Mouse (Mus musculus): Measurements from ENCODE around the gene Atad5. TPM values are rescaled to one million over a fixed set of nuclear protein-coding genes. Genes with fewer than 3 reads are reported as not detected.
"Not testable (repeated sequence)": the region's sequence is repeated elsewhere in the genome, so short reads cannot be mapped to it uniquely, and the experiment has no call there.

The Atad5 gene
- polyA plus RNA-seq, 1 experiment from 2014 or later, result 19.5 TPM

- ATAC-seq (ENCODE audit: low FRiP score), result peak; percentile 91
- under 1% methylated on average over 40 of the region's 40 CpGs for WGBS
- Histone ChIP-seq H3K27ac (peak within 1 kb of the TSS; percentile 77), H3K9me3 (no peaks in the 10 kb centered on the region), H3K36me3 (replicated peaks) (peaks cover 24% of the 10 kb centered on the region), H3K4me1 (peaks cover 15% of the 10 kb centered on the region), H3K4me2 (peak within 1 kb of the TSS; percentile 72), H3K4me3 (replicated peaks) (peak within 1 kb of the TSS; percentile 69), H3K9ac (peak within 1 kb of the TSS; percentile 76), H3K27me3 (no peaks in the 10 kb centered on the region)
Observed at GRCm38 (mm10) chr11:80141825-80142521, 52.8 kb downstream of the Atad5 start, which contains the start of gene Tefm. TSS of gene Tefm (minus strand) at chr11:80142175.

- no peak for ATAC-seq (ENCODE audit: low FRiP score)
- Histone ChIP-seq H3K27me3 (no peaks in the 10 kb centered on the region), H3K4me2 (peak overlapping the region; percentile 72), H3K4me1 (peaks cover 15% of the 10 kb centered on the region), H3K4me3 (replicated peaks) (peak overlapping the region; percentile 69), H3K27ac (no peak overlapping the region), H3K9me3 (no peaks in the 10 kb centered on the region), H3K36me3 (replicated peaks) (peaks cover 18% of the 10 kb centered on the region), H3K9ac (peak overlapping the region; percentile 76)
- WGBS, result 47% methylated on average over 8 of the region's 8 CpGs
Observed at GRCm38 (mm10) chr11:80142872-80143271, 53.7 kb downstream of the Atad5 start.

GRCm38 (mm10) chr11:80145787-80146275 lies 56.6 kb downstream of the Atad5 start:
- WGBS, result 72% methylated on average over 10 of the region's 10 CpGs
- no peak overlapping the region for H3K4me2 ChIP-seq
- no peaks in the 10 kb centered on the region for H3K9me3 ChIP-seq
- no peak for ATAC-seq (ENCODE audit: low FRiP score)
- H3K27me3 ChIP-seq, result no peaks in the 10 kb centered on the region
- no peak overlapping the region for H3K4me3 ChIP-seq (replicated peaks)
- H3K36me3 ChIP-seq (replicated peaks), result no peaks in the 10 kb centered on the region
- peaks cover 12% of the 10 kb centered on the region for H3K4me1 ChIP-seq
- no peak overlapping the region for H3K9ac ChIP-seq
- H3K27ac ChIP-seq, result no peak overlapping the region

- no peak overlapping the region for H3K9ac ChIP-seq
- H3K27me3 ChIP-seq, result peaks cover 10% of the 10 kb centered on the region
- H3K9me3 ChIP-seq, result no peaks in the 10 kb centered on the region
- H3K4me3 ChIP-seq (replicated peaks), result no peak overlapping the region
- no peak for ATAC-seq (ENCODE audit: low FRiP score)
- H3K27ac ChIP-seq, result no peak overlapping the region
- peaks cover 5% of the 10 kb centered on the region for H3K4me1 ChIP-seq
- H3K36me3 ChIP-seq (replicated peaks), result no peaks in the 10 kb centered on the region
- no peak overlapping the region for H3K4me2 ChIP-seq
- 77% methylated on average over 6 of the region's 6 CpGs for WGBS
Observed at GRCm38 (mm10) chr11:80147748-80148147, 58.5 kb downstream of the Atad5 start.

GRCm38 (mm10) chr11:80148313-80148712 lies 59.1 kb downstream of the Atad5 start:
- H3K4me2 ChIP-seq, result no peak overlapping the region
- H3K9ac ChIP-seq, result no peak overlapping the region
- no peaks in the 10 kb centered on the region for H3K4me1 ChIP-seq
- H3K36me3 ChIP-seq (replicated peaks), result no peaks in the 10 kb centered on the region
- peaks cover 16% of the 10 kb centered on the region for H3K27me3 ChIP-seq
- ATAC-seq (ENCODE audit: low FRiP score), result no peak
- no peaks in the 10 kb centered on the region for H3K9me3 ChIP-seq
- no peak overlapping the region for H3K4me3 ChIP-seq (replicated peaks)
- WGBS, result 68% methylated on average over 1 of the region's 1 CpGs
- H3K27ac ChIP-seq, result no peak overlapping the region

- peaks cover 22% of the 10 kb centered on the region for H3K27me3 ChIP-seq
- not testable (repeated sequence) for H3K4me3 ChIP-seq (replicated peaks); H3K9ac ChIP-seq; H3K9me3 ChIP-seq; H3K36me3 ChIP-seq (replicated peaks); H3K4me2 ChIP-seq; H3K4me1 ChIP-seq; H3K27ac ChIP-seq; ATAC-seq (ENCODE audit: low FRiP score)
- 80% methylated on average over 2 of the region's 4 CpGs for WGBS
Observed at GRCm38 (mm10) chr11:80148974-80149373, 59.8 kb downstream of the Atad5 start.

- no peak for ATAC-seq (ENCODE audit: low FRiP score)
- peaks cover 28% of the 10 kb centered on the region for H3K27me3 ChIP-seq
- peaks cover 10% of the 10 kb centered on the region for H3K4me1 ChIP-seq
Observed at GRCm38 (mm10) chr11:80149412-80150023, 60.3 kb downstream of the Atad5 start.

GRCm38 (mm10) chr11:80150566-80150965 lies 61.4 kb downstream of the Atad5 start:
- Histone ChIP-seq H3K4me3 (replicated peaks) (no peak overlapping the region), H3K9ac (no peak overlapping the region), H3K4me2 (no peak overlapping the region), H3K27me3 (peaks cover 38% of the 10 kb centered on the region), H3K27ac (no peak overlapping the region), H3K9me3 (no peaks in the 10 kb centered on the region), H3K4me1 (peaks cover 10% of the 10 kb centered on the region), H3K36me3 (replicated peaks) (no peaks in the 10 kb centered on the region)
- WGBS, result 81% methylated on average over 5 of the region's 5 CpGs
- ATAC-seq (ENCODE audit: low FRiP score), result no peak

More at GRCm38 (mm10) chr11:80149412-80150023, 60.3 kb downstream of the Atad5 start:
- 84% methylated on average over 8 of the region's 8 CpGs for WGBS
- Histone ChIP-seq H3K4me2 (no peak overlapping the region), H3K4me3 (replicated peaks) (no peak overlapping the region), H3K9me3 (no peaks in the 10 kb centered on the region), H3K36me3 (replicated peaks) (no peaks in the 10 kb centered on the region), H3K27ac (no peak overlapping the region), H3K9ac (no peak overlapping the region)

GRCm38 (mm10) chr11:80151541-80151940 lies 62.3 kb downstream of the Atad5 start:
- H3K9me3 ChIP-seq, result no peaks in the 10 kb centered on the region
- H3K4me3 ChIP-seq (replicated peaks), result no peak overlapping the region
- H3K27me3 ChIP-seq, result peaks cover 46% of the 10 kb centered on the region
- no peak overlapping the region for H3K4me2 ChIP-seq
- no peak overlapping the region for H3K27ac ChIP-seq
- 80% methylated on average over 2 of the region's 2 CpGs for WGBS
- H3K4me1 ChIP-seq, result peaks cover 10% of the 10 kb centered on the region
- no peak overlapping the region for H3K9ac ChIP-seq
- H3K36me3 ChIP-seq (replicated peaks), result no peaks in the 10 kb centered on the region
- no peak for ATAC-seq (ENCODE audit: low FRiP score)

GRCm38 (mm10) chr11:80152376-80152775 lies 63.2 kb downstream of the Atad5 start:
- no peaks in the 10 kb centered on the region for H3K9me3 ChIP-seq
- H3K36me3 ChIP-seq (replicated peaks), result no peaks in the 10 kb centered on the region
- ATAC-seq (ENCODE audit: low FRiP score), result no peak
- no peak overlapping the region for H3K4me2 ChIP-seq
- H3K9ac ChIP-seq, result no peak overlapping the region
- no peak overlapping the region for H3K4me3 ChIP-seq (replicated peaks)
- H3K27ac ChIP-seq, result no peak overlapping the region
- 82% methylated on average over 8 of the region's 8 CpGs for WGBS
- peaks cover 10% of the 10 kb centered on the region for H3K4me1 ChIP-seq
- peaks cover 54% of the 10 kb centered on the region for H3K27me3 ChIP-seq

- WGBS, result 2% methylated on average over 37 of the region's 47 CpGs
Observed at GRCm38 (mm10) chr11:80153857-80154495, 64.8 kb downstream of the Atad5 start, which contains the start of gene Adap2. TSS of gene Adap2 (plus strand) at chr11:80154105.

GRCm38 (mm10) chr11:80154501-80154900 lies 65.3 kb downstream of the Atad5 start:
- Histone ChIP-seq H3K36me3 (replicated peaks) (no peaks in the 10 kb centered on the region), H3K9ac (no peak overlapping the region), H3K4me1 (peaks cover 10% of the 10 kb centered on the region), H3K4me3 (replicated peaks) (peak overlapping the region; percentile 49), H3K4me2 (peak overlapping the region; percentile 75), H3K9me3 (no peaks in the 10 kb centered on the region), H3K27me3 (peaks cover 60% of the 10 kb centered on the region), H3K27ac (no peak overlapping the region)
- WGBS, result 30% methylated on average over 25 of the region's 25 CpGs
- no peak for ATAC-seq (ENCODE audit: low FRiP score)

More at GRCm38 (mm10) chr11:80153857-80154495, 64.8 kb downstream of the Atad5 start, which contains the start of gene Adap2:
- peak within 1 kb of the TSS; percentile 75 for H3K4me2 ChIP-seq
- peak; percentile 69; the same call in 1 of the 2 replicates for ATAC-seq (ENCODE audit: low FRiP score)
- H3K4me1 ChIP-seq, result peaks cover 10% of the 10 kb centered on the region
- peak within 1 kb of the TSS; percentile 49 for H3K4me3 ChIP-seq (replicated peaks)
- no peaks in the 10 kb centered on the region for H3K9me3 ChIP-seq
- peaks cover 60% of the 10 kb centered on the region for H3K27me3 ChIP-seq
- no peak within 1 kb of the TSS for H3K27ac ChIP-seq
- H3K36me3 ChIP-seq (replicated peaks), result no peaks in the 10 kb centered on the region
- peak within 1 kb of the TSS; percentile 48 for H3K9ac ChIP-seq
